Mouse (Mus musculus) olfactory bulb, adult 2 months (tissue): Measurements from ENCODE around the gene Ccdc38.

ENCODE experiments used
- CTCF ChIP-seq: fragments of 200-500 bp; IDR thresholded peaks from 2 replicates; pipeline ENCODE4 v1.5.1; 2012; ENCODE audit warnings: low read depth, mild to moderate bottlenecking, low read length, moderate library complexity; ENCODE audit not compliant: insufficient read depth
- POLR2A ChIP-seq: fragments of 200-500 bp; IDR thresholded peaks from 2 replicates; pipeline ENCODE4 v1.6.1; 2012; ENCODE audit warnings: mild to moderate bottlenecking, low read depth, low read length, moderate library complexity; ENCODE audit not compliant: insufficient read depth

DNA sequence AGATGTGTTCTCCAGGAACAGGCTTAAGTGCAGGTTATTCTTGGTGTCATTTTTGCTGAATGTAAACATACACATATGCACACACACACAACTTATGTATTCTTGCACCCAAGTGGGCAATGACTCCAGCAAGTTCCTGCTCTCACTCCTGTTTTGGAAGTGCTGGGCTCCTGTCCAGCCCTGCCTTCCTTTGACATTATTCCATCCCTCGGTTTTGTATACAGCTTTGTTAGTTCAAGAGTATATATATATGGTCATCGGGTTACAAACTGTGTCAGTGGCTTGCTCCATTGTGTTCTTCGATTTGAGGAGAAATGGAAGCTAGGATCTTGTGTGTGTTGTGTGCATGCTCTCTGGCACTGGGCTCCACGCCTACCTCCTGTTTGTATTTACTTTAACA lies 22.2 kb upstream of the Ccdc38 start:
- TF ChIP-seq CTCF (no peak), POLR2A (no peak)
